Mouse (Mus musculus): Measurements from ENCODE around the gene Uck2. TPM values are rescaled to one million over a fixed set of nuclear protein-coding genes. Genes with fewer than 3 reads are reported as not detected.

The Uck2 gene
- polyA plus RNA-seq, 1 experiment: 160 TPM

GRCm38 (mm10) chr1:167266720-167267119 is 18.4 kb downstream of the Uck2 start:
- TF ChIP-seq CTCF (IDR thresholded peaks at IDR 0.05; ENCODE audit: control insufficient read depth, insufficient read depth, insufficient replicate concordance, low read depth, low read length) (no peak), POLR2A (IDR thresholded peaks at IDR 0.05; ENCODE audit: control insufficient read depth, low read depth, low read length) (no peak)
- Histone ChIP-seq H3K4me1 (ENCODE audit: control insufficient read depth, insufficient read depth, low read length) (no peaks in the 10 kb centered on the region), H3K4me3 (ENCODE audit: control insufficient read depth, low read depth, low read length) (no peak overlapping the region), H3K27ac (ENCODE audit: control insufficient read depth, insufficient read depth, low read depth, low read length) (no peak overlapping the region), H3K36me3 (ENCODE audit: control insufficient read depth, insufficient read depth, low read length) (no peaks in the 10 kb centered on the region), H3K27me3 (ENCODE audit: control insufficient read depth, insufficient read depth, low read length) (no peaks in the 10 kb centered on the region)

- no peaks in the 10 kb centered on the region for H3K36me3 ChIP-seq (ENCODE audit: control insufficient read depth, insufficient read depth, low read length)
- no peaks in the 10 kb centered on the region for H3K4me1 ChIP-seq (ENCODE audit: control insufficient read depth, insufficient read depth, low read length)
- H3K4me3 ChIP-seq (ENCODE audit: control insufficient read depth, low read depth, low read length): no peak overlapping the region
- TF ChIP-seq CTCF (IDR thresholded peaks at IDR 0.05; ENCODE audit: control insufficient read depth, insufficient read depth, insufficient replicate concordance, low read depth, low read length) (no peak), POLR2A (IDR thresholded peaks at IDR 0.05; ENCODE audit: control insufficient read depth, low read depth, low read length) (no peak)
- H3K27me3 ChIP-seq (ENCODE audit: control insufficient read depth, insufficient read depth, low read length): no peaks in the 10 kb centered on the region
- no peak overlapping the region for H3K27ac ChIP-seq (ENCODE audit: control insufficient read depth, insufficient read depth, low read depth, low read length)
Measured at GRCm38 (mm10) chr1:167265366-167265765, 19.8 kb downstream of the Uck2 start.

- Histone ChIP-seq H3K4me1 (ENCODE audit: control insufficient read depth, insufficient read depth, low read length) (no peaks in the 10 kb centered on the region), H3K27me3 (ENCODE audit: control insufficient read depth, insufficient read depth, low read length) (no peaks in the 10 kb centered on the region), H3K4me3 (ENCODE audit: control insufficient read depth, low read depth, low read length) (no peak overlapping the region), H3K27ac (ENCODE audit: control insufficient read depth, insufficient read depth, low read depth, low read length) (no peak overlapping the region), H3K36me3 (ENCODE audit: control insufficient read depth, insufficient read depth, low read length) (no peaks in the 10 kb centered on the region)
- TF ChIP-seq POLR2A (IDR thresholded peaks at IDR 0.05; ENCODE audit: control insufficient read depth, low read depth, low read length): no peak
Measured at GRCm38 (mm10) chr1:167262489-167263041, 22.6 kb downstream of the Uck2 start.

GRCm38 (mm10) chr1:167261750-167262149 is 23.4 kb downstream of the Uck2 start:
- no peak overlapping the region for H3K27ac ChIP-seq (ENCODE audit: control insufficient read depth, insufficient read depth, low read depth, low read length)
- H3K4me1 ChIP-seq (ENCODE audit: control insufficient read depth, insufficient read depth, low read length): no peaks in the 10 kb centered on the region
- no peaks in the 10 kb centered on the region for H3K36me3 ChIP-seq (ENCODE audit: control insufficient read depth, insufficient read depth, low read length)
- no peaks in the 10 kb centered on the region for H3K27me3 ChIP-seq (ENCODE audit: control insufficient read depth, insufficient read depth, low read length)
- H3K4me3 ChIP-seq (ENCODE audit: control insufficient read depth, low read depth, low read length): no peak overlapping the region
- no peak for TF ChIP-seq CTCF (IDR thresholded peaks at IDR 0.05; ENCODE audit: control insufficient read depth, insufficient read depth, insufficient replicate concordance, low read depth, low read length)
- TF ChIP-seq POLR2A (IDR thresholded peaks at IDR 0.05; ENCODE audit: control insufficient read depth, low read depth, low read length): no peak

- TF ChIP-seq CTCF (IDR thresholded peaks at IDR 0.05; ENCODE audit: control insufficient read depth, insufficient read depth, insufficient replicate concordance, low read depth, low read length) (no peak), POLR2A (IDR thresholded peaks at IDR 0.05; ENCODE audit: control insufficient read depth, low read depth, low read length) (no peak)
- Histone ChIP-seq H3K4me3 (ENCODE audit: control insufficient read depth, low read depth, low read length) (no peak overlapping the region), H3K27me3 (ENCODE audit: control insufficient read depth, insufficient read depth, low read length) (no peaks in the 10 kb centered on the region), H3K36me3 (ENCODE audit: control insufficient read depth, insufficient read depth, low read length) (no peaks in the 10 kb centered on the region), H3K4me1 (ENCODE audit: control insufficient read depth, insufficient read depth, low read length) (no peaks in the 10 kb centered on the region), H3K27ac (ENCODE audit: control insufficient read depth, insufficient read depth, low read depth, low read length) (no peak overlapping the region)
Measured at GRCm38 (mm10) chr1:167259702-167260101, 25.4 kb downstream of the Uck2 start.

GRCm38 (mm10) chr1:167256724-167257302 is 28.3 kb downstream of the Uck2 start:
- H3K27ac ChIP-seq (ENCODE audit: control insufficient read depth, insufficient read depth, low read depth, low read length): no peak overlapping the region
- no peaks in the 10 kb centered on the region for H3K4me1 ChIP-seq (ENCODE audit: control insufficient read depth, insufficient read depth, low read length)
- H3K36me3 ChIP-seq (ENCODE audit: control insufficient read depth, insufficient read depth, low read length): no peaks in the 10 kb centered on the region
- TF ChIP-seq POLR2A (IDR thresholded peaks at IDR 0.05; ENCODE audit: control insufficient read depth, low read depth, low read length) (no peak), CTCF (IDR thresholded peaks at IDR 0.05; ENCODE audit: control insufficient read depth, insufficient read depth, insufficient replicate concordance, low read depth, low read length) (no peak)
- no peak overlapping the region for H3K4me3 ChIP-seq (ENCODE audit: control insufficient read depth, low read depth, low read length)
- no peaks in the 10 kb centered on the region for H3K27me3 ChIP-seq (ENCODE audit: control insufficient read depth, insufficient read depth, low read length)

- H3K27me3 ChIP-seq (ENCODE audit: control insufficient read depth, insufficient read depth, low read length): no peaks in the 10 kb centered on the region
- H3K4me1 ChIP-seq (ENCODE audit: control insufficient read depth, insufficient read depth, low read length): no peaks in the 10 kb centered on the region
- no peak for TF ChIP-seq CTCF (IDR thresholded peaks at IDR 0.05; ENCODE audit: control insufficient read depth, insufficient read depth, insufficient replicate concordance, low read depth, low read length)
- no peak for TF ChIP-seq POLR2A (IDR thresholded peaks at IDR 0.05; ENCODE audit: control insufficient read depth, low read depth, low read length)
- H3K36me3 ChIP-seq (ENCODE audit: control insufficient read depth, insufficient read depth, low read length): no peaks in the 10 kb centered on the region
- H3K4me3 ChIP-seq (ENCODE audit: control insufficient read depth, low read depth, low read length): no peak overlapping the region
- H3K27ac ChIP-seq (ENCODE audit: control insufficient read depth, insufficient read depth, low read depth, low read length): no peak overlapping the region
Measured at GRCm38 (mm10) chr1:167253579-167253978, 31.5 kb downstream of the Uck2 start.
